Comparison of ENCODE assay signal across 8 mouse cellular contexts in the genomic region with DNA sequence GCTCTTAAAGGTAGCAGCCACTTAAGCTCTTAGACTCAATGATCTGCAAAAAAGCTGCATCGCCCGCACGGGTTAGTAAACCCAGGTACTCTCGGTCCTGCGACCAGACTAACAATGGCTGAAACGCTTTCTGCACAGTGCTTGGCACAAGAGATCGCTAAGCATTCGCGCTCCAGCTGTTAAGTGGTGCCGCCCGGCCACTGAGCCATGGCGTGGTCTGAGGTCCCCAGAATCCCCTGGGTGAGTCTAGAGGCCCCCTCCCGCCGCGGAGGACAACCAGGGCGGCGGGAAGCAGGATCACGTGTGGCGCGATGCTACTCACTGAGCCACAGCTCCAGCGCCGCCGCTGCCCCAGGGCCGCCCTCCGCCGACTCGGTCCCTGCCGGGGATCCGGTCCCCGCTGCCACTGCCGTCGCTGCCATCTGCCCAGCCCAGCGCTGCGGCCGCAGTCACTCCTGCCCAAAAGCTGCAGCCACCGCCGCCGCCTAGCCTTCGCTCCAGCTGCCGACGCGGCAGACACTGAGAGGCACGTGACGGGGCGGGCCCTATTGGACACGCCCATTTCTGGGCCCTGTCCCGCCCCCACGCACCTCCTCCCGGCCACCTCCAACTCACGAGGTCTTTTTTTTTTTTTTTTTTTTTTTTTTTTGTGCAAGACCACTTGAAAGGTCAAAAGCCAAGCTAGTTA. TPM values are rescaled to one million over a fixed set of nuclear protein-coding genes. Genes with fewer than 3 reads are reported as not detected.
A peak's percentile ranks its signal among the peaks of the same experiment; 100 is the strongest.
DNase-seq lines count a peak whose midpoint lies in the region; ATAC-seq lines count a peak whose summit lies in the region.

A gene (minus strand): TSS at position 556 of the 688 bp plus-strand sequence.

- peak; percentile 96 for DNase-seq in ZHBTc4 (ENCODE audit: low read depth, low spot score)
- DNase-seq in gastrocnemius, adult 8-10 months (ENCODE audit: low spot score in 2 of 2): peak; percentile 77 to 86
- DNase-seq in induced T-regulatory cell, adult 2 months (ENCODE audit: low read depth): peak; percentile 85
- DNase-seq in left cerebral cortex, adult 9 months (ENCODE audit: low spot score in 2 of 2): peak; percentile 65 to 82
- peak; percentile 86 for DNase-seq in right cerebral cortex, postnatal 14 days
- peak; percentile 84 to 90 for DNase-seq in urinary bladder, postnatal 36 days (ENCODE audit: low spot score in 2 of 2)

- peak; percentile 84 for ATAC-seq in common myeloid progenitor, adult 5-6 weeks (replicated peaks; ENCODE audit: low read depth, poor library complexity, severe bottlenecking)
- peak; percentile 85 for ATAC-seq in megakaryocyte progenitor cell, adult 5-6 weeks (replicated peaks; ENCODE audit: poor library complexity)

RNA-seq across cellular contexts. Expression of the gene that starts here (rescaled TPM):
- 15.4 and 16.4 TPM in 2 replicates for total RNA-seq in common myeloid progenitor, adult 5-6 weeks (2017)
- 10 to 100 TPM; 13.3 to 17.0 (median 15.2) TPM for total RNA-seq in gastrocnemius, adult 8-10 months (2022)
- total RNA-seq in megakaryocyte progenitor cell, adult 5-6 weeks (2015): 17.1 and 20.0 TPM in 2 replicates
- total RNA-seq in megakaryocyte progenitor cell, adult 5-6 weeks (2017): 19.7 and 21.4 TPM in 2 replicates

Comparison
In these comparisons a context has a peak if more than half of its experiments do, and no peak if none do; other contexts are left out.
1. Peak in every context shown above with its lines: DNase-seq and ATAC-seq.